Mouse (Mus musculus): ENCODE data around the gene Olfr706. TPM values are rescaled to one million over a fixed set of nuclear protein-coding genes. Genes with fewer than 3 reads are reported as not detected.
"Not testable (repeated sequence)": the region's sequence is repeated elsewhere in the genome, so short reads cannot be mapped to it uniquely, and the experiment has no call there.

Gene Olfr706
- not detected in 2 replicates for total RNA-seq (2014; rRNA removed)
- not detected in 2 replicates for polyA plus RNA-seq (2015; fragmentation: Nextera tagmentation; extraction: Ambion mirVana)

- no peak within 1 kb of the TSS for H3K9ac ChIP-seq (replicated peaks; ENCODE audit: low read length, poor library complexity, severe bottlenecking)
- no peak for TF ChIP-seq CTCF (IDR thresholded peaks at IDR 0.05)
- no peak for DNase-seq (ENCODE audit: low spot score)
- no peaks in the 10 kb centered on the region for H3K27me3 ChIP-seq (ENCODE audit: insufficient read depth, low read length)
- no peak within 1 kb of the TSS for H3K4me2 ChIP-seq (ENCODE audit: low read depth, low read length, poor library complexity, severe bottlenecking)
- H3K36me3 ChIP-seq (ENCODE audit: insufficient read depth, low read length) = no peaks in the 10 kb centered on the region
- no peak within 1 kb of the TSS for H3K27ac ChIP-seq (ENCODE audit: low read depth, low read length)
- no peaks in the 10 kb centered on the region for H3K4me1 ChIP-seq (ENCODE audit: insufficient read depth, low read length)
- no peak within 1 kb of the TSS for H3K4me3 ChIP-seq (ENCODE audit: low read depth, low read length)
- WGBS = 79% methylated on average over 2 of the region's 2 CpGs
- ATAC-seq (ENCODE audit: low FRiP score) = no peak
- no peaks in the 10 kb centered on the region for H3K9me3 ChIP-seq (ENCODE audit: low read length)
Observed at GRCm38 (mm10) chr7:106888062-106888461, at the start of gene Olfr706. TSS of gene Olfr706 (minus strand) at chr7:106888162.

- Histone ChIP-seq H3K4me1 (ENCODE audit: insufficient read depth, low read length) (no peaks in the 10 kb centered on the region), H3K36me3 (ENCODE audit: insufficient read depth, low read length) (no peaks in the 10 kb centered on the region), H3K4me3 (ENCODE audit: low read depth, low read length) (no peak within 1 kb of the TSS), H3K27ac (ENCODE audit: low read depth, low read length) (no peak within 1 kb of the TSS), H3K9me3 (ENCODE audit: low read length) (no peaks in the 10 kb centered on the region), H3K27me3 (ENCODE audit: insufficient read depth, low read length) (no peaks in the 10 kb centered on the region), H3K4me2 (ENCODE audit: low read depth, low read length, poor library complexity, severe bottlenecking) (no peak within 1 kb of the TSS), H3K9ac (replicated peaks; ENCODE audit: low read length, poor library complexity, severe bottlenecking) (no peak within 1 kb of the TSS)
- no peak for TF ChIP-seq CTCF (IDR thresholded peaks at IDR 0.05)
- DNase-seq (ENCODE audit: low spot score) (no peak), ATAC-seq (ENCODE audit: low FRiP score) (no peak)
Observed at GRCm38 (mm10) chr7:106932119-106932518, 44.2 kb upstream of the Olfr706 start, which contains the start of gene Olfr709-ps1. TSS of gene Olfr709-ps1 (minus strand) at chr7:106932219.

- not testable (repeated sequence) for H3K27me3 ChIP-seq (ENCODE audit: insufficient read depth, low read length); ATAC-seq (ENCODE audit: low FRiP score); H3K36me3 ChIP-seq (ENCODE audit: insufficient read depth, low read length); DNase-seq (ENCODE audit: low spot score); H3K4me1 ChIP-seq (ENCODE audit: insufficient read depth, low read length); H3K4me3 ChIP-seq (ENCODE audit: low read depth, low read length); H3K27ac ChIP-seq (ENCODE audit: low read depth, low read length); H3K9me3 ChIP-seq (ENCODE audit: low read length); H3K9ac ChIP-seq (replicated peaks; ENCODE audit: low read length, poor library complexity, severe bottlenecking); H3K4me2 ChIP-seq (ENCODE audit: low read depth, low read length, poor library complexity, severe bottlenecking)
- 91% methylated on average over 6 of the region's 7 CpGs for WGBS
Observed at GRCm38 (mm10) chr7:106920961-106921360, 33.0 kb upstream of the Olfr706 start.

- Histone ChIP-seq H3K36me3 (ENCODE audit: insufficient read depth, low read length) (no peaks in the 10 kb centered on the region), H3K4me1 (ENCODE audit: insufficient read depth, low read length) (no peaks in the 10 kb centered on the region), H3K9me3 (ENCODE audit: low read length) (no peaks in the 10 kb centered on the region), H3K4me2 (ENCODE audit: low read depth, low read length, poor library complexity, severe bottlenecking) (no peak within 1 kb of the TSS), H3K27ac (ENCODE audit: low read depth, low read length) (no peak within 1 kb of the TSS), H3K27me3 (ENCODE audit: insufficient read depth, low read length) (no peaks in the 10 kb centered on the region), H3K4me3 (ENCODE audit: low read depth, low read length) (no peak within 1 kb of the TSS), H3K9ac (replicated peaks; ENCODE audit: low read length, poor library complexity, severe bottlenecking) (no peak within 1 kb of the TSS)
- 65% methylated on average over 2 of the region's 2 CpGs for WGBS
- no peak for ATAC-seq (ENCODE audit: low FRiP score)
- no peak for DNase-seq (ENCODE audit: low spot score)
- TF ChIP-seq CTCF (IDR thresholded peaks at IDR 0.05) = no peak
Observed at GRCm38 (mm10) chr7:106907676-106908075, 19.7 kb upstream of the Olfr706 start, which contains the start of gene Olfr1532-ps1. TSS of gene Olfr1532-ps1 (plus strand) at chr7:106908001.

GRCm38 (mm10) chr7:106901141-106901540 lies 13.2 kb upstream of the Olfr706 start, which contains the start of gene Olfr707:
TSS of gene Olfr707 (minus strand) at chr7:106901241.
- 80% methylated on average over 3 of the region's 3 CpGs for WGBS

GRCm38 (mm10) chr7:106876791-106877190 lies 11.2 kb downstream of the Olfr706 start, which contains the start of gene Olfr705:
TSS of gene Olfr705 (minus strand) at chr7:106876891.
- 84% methylated on average over 3 of the region's 3 CpGs for WGBS
- H3K9me3 ChIP-seq (ENCODE audit: low read length) = no peaks in the 10 kb centered on the region

More at GRCm38 (mm10) chr7:106901141-106901540, 13.2 kb upstream of the Olfr706 start, which contains the start of gene Olfr707:
- not testable (repeated sequence) for H3K4me3 ChIP-seq (ENCODE audit: low read depth, low read length); H3K27ac ChIP-seq (ENCODE audit: low read depth, low read length); H3K9me3 ChIP-seq (ENCODE audit: low read length); H3K4me2 ChIP-seq (ENCODE audit: low read depth, low read length, poor library complexity, severe bottlenecking); ATAC-seq (ENCODE audit: low FRiP score); H3K36me3 ChIP-seq (ENCODE audit: insufficient read depth, low read length); H3K9ac ChIP-seq (replicated peaks; ENCODE audit: low read length, poor library complexity, severe bottlenecking); H3K4me1 ChIP-seq (ENCODE audit: insufficient read depth, low read length); H3K27me3 ChIP-seq (ENCODE audit: insufficient read depth, low read length); DNase-seq (ENCODE audit: low spot score)

More at GRCm38 (mm10) chr7:106876791-106877190, 11.2 kb downstream of the Olfr706 start, which contains the start of gene Olfr705:
- H3K27ac ChIP-seq (ENCODE audit: low read depth, low read length) = no peak within 1 kb of the TSS
- no peak within 1 kb of the TSS for H3K4me3 ChIP-seq (ENCODE audit: low read depth, low read length)
- H3K9ac ChIP-seq (replicated peaks; ENCODE audit: low read length, poor library complexity, severe bottlenecking) = no peak within 1 kb of the TSS
- TF ChIP-seq CTCF (IDR thresholded peaks at IDR 0.05) = no peak
- no peak within 1 kb of the TSS for H3K4me2 ChIP-seq (ENCODE audit: low read depth, low read length, poor library complexity, severe bottlenecking)
- DNase-seq (ENCODE audit: low spot score) = no peak
- no peaks in the 10 kb centered on the region for H3K4me1 ChIP-seq (ENCODE audit: insufficient read depth, low read length)
- no peak for ATAC-seq (ENCODE audit: low FRiP score)
- no peaks in the 10 kb centered on the region for H3K36me3 ChIP-seq (ENCODE audit: insufficient read depth, low read length)
- no peaks in the 10 kb centered on the region for H3K27me3 ChIP-seq (ENCODE audit: insufficient read depth, low read length)
